Mouse (Mus musculus): Measurements from ENCODE around the gene Mbd4. TPM values are rescaled to one million over a fixed set of nuclear protein-coding genes. Genes with fewer than 3 reads are reported as not detected.

Mbd4 gene
- polyA plus RNA-seq, 1 experiment, result 9.5 TPM

- no peak overlapping the region for H3K27ac ChIP-seq (ENCODE audit: insufficient read depth, low read length)
- peak; percentile 40 to 53 for DNase-seq
- no peak overlapping the region for H3K4me3 ChIP-seq (replicated peaks; ENCODE audit: insufficient read depth, low read depth, low read length)
- H3K4me1 ChIP-seq (ENCODE audit: control insufficient read depth, insufficient read depth, low read length), result no peaks in the 10 kb centered on the region
- WGBS, result 29% methylated on average over 8 of the region's 8 CpGs
- TF ChIP-seq POLR2A (IDR thresholded peaks at IDR 0.05; ENCODE audit: borderline replicate concordance, insufficient read depth, low read length) (no peak), CTCF (IDR thresholded peaks at IDR 0.05; ENCODE audit: borderline replicate concordance, insufficient read depth, low read depth, low read length) (peak; percentile 53; the same call in 1 of the 2 replicates)
- H3K27me3 ChIP-seq (ENCODE audit: control insufficient read depth, insufficient read depth, low read length), result no peaks in the 10 kb centered on the region
Measured at GRCm38 (mm10) chr6:115846640-115847411, 6.3 kb downstream of the Mbd4 start.

- 95% methylated on average over 4 of the region's 4 CpGs for WGBS
- DNase-seq, result no peak
- no peaks in the 10 kb centered on the region for H3K4me1 ChIP-seq (ENCODE audit: control insufficient read depth, insufficient read depth, low read length)
- no peak overlapping the region for H3K4me3 ChIP-seq (replicated peaks; ENCODE audit: insufficient read depth, low read depth, low read length)
- H3K27ac ChIP-seq (ENCODE audit: insufficient read depth, low read length), result no peak overlapping the region
- H3K27me3 ChIP-seq (ENCODE audit: control insufficient read depth, insufficient read depth, low read length), result no peaks in the 10 kb centered on the region
- no peak for TF ChIP-seq CTCF (IDR thresholded peaks at IDR 0.05; ENCODE audit: borderline replicate concordance, insufficient read depth, low read depth, low read length)
- no peak for TF ChIP-seq POLR2A (IDR thresholded peaks at IDR 0.05; ENCODE audit: borderline replicate concordance, insufficient read depth, low read length)
Measured at GRCm38 (mm10) chr6:115845006-115845405, 8.2 kb downstream of the Mbd4 start.

- H3K27me3 ChIP-seq (ENCODE audit: control insufficient read depth, insufficient read depth, low read length), result no peaks in the 10 kb centered on the region
- no peak overlapping the region; the same call in 1 of the 2 replicates for H3K27ac ChIP-seq (ENCODE audit: insufficient read depth, low read length)
- H3K4me3 ChIP-seq (replicated peaks; ENCODE audit: insufficient read depth, low read depth, low read length), result peak overlapping the region; percentile 74
- 73% methylated on average over 5 of the region's 5 CpGs for WGBS
- no peaks in the 10 kb centered on the region; the same call in 1 of the 2 replicates for H3K4me1 ChIP-seq (ENCODE audit: control insufficient read depth, insufficient read depth, low read length)
- TF ChIP-seq CTCF (IDR thresholded peaks at IDR 0.05; ENCODE audit: borderline replicate concordance, insufficient read depth, low read depth, low read length) (no peak), POLR2A (IDR thresholded peaks at IDR 0.05; ENCODE audit: borderline replicate concordance, insufficient read depth, low read length) (no peak)
- no peak for DNase-seq
Measured at GRCm38 (mm10) chr6:115838745-115839144, 14.4 kb downstream of the Mbd4 start.

GRCm38 (mm10) chr6:115838161-115838597, 15.0 kb downstream of the Mbd4 start, which contains the start of gene Efcab12:
Gene Efcab12, minus strand, starts transcription at chr6:115838412.
- H3K27ac ChIP-seq (ENCODE audit: insufficient read depth, low read length), result peak within 1 kb of the TSS; percentile 9; the same call in 1 of the 2 replicates
- under 1% methylated on average over 19 of the region's 19 CpGs for WGBS
- TF ChIP-seq CTCF (IDR thresholded peaks at IDR 0.05; ENCODE audit: borderline replicate concordance, insufficient read depth, low read depth, low read length) (no peak), POLR2A (IDR thresholded peaks at IDR 0.05; ENCODE audit: borderline replicate concordance, insufficient read depth, low read length) (peak; percentile 54; the same call in 1 of the 2 replicates)

GRCm38 (mm10) chr6:115833861-115834260, 19.3 kb downstream of the Mbd4 start:
- Histone ChIP-seq H3K4me1 (ENCODE audit: control insufficient read depth, insufficient read depth, low read length) (no peaks in the 10 kb centered on the region; the same call in 1 of the 2 replicates), H3K27me3 (ENCODE audit: control insufficient read depth, insufficient read depth, low read length) (no peaks in the 10 kb centered on the region), H3K27ac (ENCODE audit: insufficient read depth, low read length) (no peak overlapping the region), H3K4me3 (replicated peaks; ENCODE audit: insufficient read depth, low read depth, low read length) (no peak overlapping the region)
- no peak for TF ChIP-seq CTCF (IDR thresholded peaks at IDR 0.05; ENCODE audit: borderline replicate concordance, insufficient read depth, low read depth, low read length)
- TF ChIP-seq POLR2A (IDR thresholded peaks at IDR 0.05; ENCODE audit: borderline replicate concordance, insufficient read depth, low read length), result no peak
- DNase-seq, result no peak

More at GRCm38 (mm10) chr6:115838161-115838597, 15.0 kb downstream of the Mbd4 start, which contains the start of gene Efcab12:
- Histone ChIP-seq H3K4me1 (ENCODE audit: control insufficient read depth, insufficient read depth, low read length) (no peaks in the 10 kb centered on the region; the same call in 1 of the 2 replicates), H3K27me3 (ENCODE audit: control insufficient read depth, insufficient read depth, low read length) (no peaks in the 10 kb centered on the region), H3K4me3 (replicated peaks; ENCODE audit: insufficient read depth, low read depth, low read length) (peak within 1 kb of the TSS; percentile 74)
- DNase-seq, result peak; percentile 80 to 86

- TF ChIP-seq CTCF (IDR thresholded peaks at IDR 0.05; ENCODE audit: borderline replicate concordance, insufficient read depth, low read depth, low read length), result no peak
- 98% methylated on average over 2 of the region's 2 CpGs for WGBS
- Histone ChIP-seq H3K4me1 (ENCODE audit: control insufficient read depth, insufficient read depth, low read length) (no peaks in the 10 kb centered on the region; the same call in 1 of the 2 replicates), H3K27me3 (ENCODE audit: control insufficient read depth, insufficient read depth, low read length) (no peaks in the 10 kb centered on the region), H3K4me3 (replicated peaks; ENCODE audit: insufficient read depth, low read depth, low read length) (no peak overlapping the region), H3K27ac (ENCODE audit: insufficient read depth, low read length) (no peak overlapping the region)
- no peak for DNase-seq
Measured at GRCm38 (mm10) chr6:115832152-115832850, 20.9 kb downstream of the Mbd4 start.

GRCm38 (mm10) chr6:115830779-115831601, 22.2 kb downstream of the Mbd4 start:
- Histone ChIP-seq H3K27ac (ENCODE audit: insufficient read depth, low read length) (no peak overlapping the region), H3K4me1 (ENCODE audit: control insufficient read depth, insufficient read depth, low read length) (no peaks in the 10 kb centered on the region), H3K4me3 (replicated peaks; ENCODE audit: insufficient read depth, low read depth, low read length) (no peak overlapping the region), H3K27me3 (ENCODE audit: control insufficient read depth, insufficient read depth, low read length) (no peaks in the 10 kb centered on the region)
- DNase-seq, result no peak
- WGBS, result 79% methylated on average over 6 of the region's 6 CpGs
- TF ChIP-seq CTCF (IDR thresholded peaks at IDR 0.05; ENCODE audit: borderline replicate concordance, insufficient read depth, low read depth, low read length), result no peak
- no peak for TF ChIP-seq POLR2A (IDR thresholded peaks at IDR 0.05; ENCODE audit: borderline replicate concordance, insufficient read depth, low read length)
